In the genomic region with DNA sequence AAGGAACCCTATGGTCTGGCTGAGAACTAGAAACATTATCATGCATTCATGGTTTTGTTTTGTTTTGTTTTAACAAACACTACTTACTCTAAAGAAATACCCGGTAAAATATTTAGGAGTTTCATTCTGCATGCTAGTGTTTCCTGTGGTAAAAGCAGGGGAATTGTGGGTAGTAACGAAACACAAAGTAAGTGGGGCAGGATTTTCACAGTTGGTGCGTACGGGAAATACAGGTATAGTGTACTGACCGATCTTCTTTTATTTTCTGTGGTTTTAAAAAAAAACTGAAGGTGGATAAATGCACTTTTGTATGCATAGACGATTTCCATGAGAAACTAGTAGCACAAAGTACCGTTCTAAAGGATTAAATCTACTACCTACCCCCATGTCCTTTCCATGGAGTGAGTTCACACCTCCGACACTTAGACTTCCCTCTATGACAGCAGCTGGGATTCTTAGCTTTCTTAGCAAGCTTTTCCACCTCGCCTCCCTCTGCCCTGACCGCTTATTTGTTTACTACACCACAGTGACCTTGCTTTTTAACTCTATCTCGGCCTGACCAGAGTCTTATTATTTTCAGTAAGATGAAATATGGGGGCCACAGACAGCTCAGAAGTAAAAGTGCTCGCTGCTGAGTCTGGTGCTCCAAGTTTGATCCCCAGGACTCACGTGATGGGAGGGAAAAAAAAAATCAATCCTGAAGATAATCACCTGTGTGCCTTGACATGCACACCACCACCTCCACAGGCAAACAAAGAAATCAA, we compare ENCODE assay signal across 20 mouse cellular contexts. TPM values are rescaled to one million over a fixed set of nuclear protein-coding genes. Genes with fewer than 3 reads are reported as not detected.
A peak's percentile ranks its signal among the peaks of the same experiment; 100 is the strongest.
DNase-seq lines count a peak whose midpoint lies in the region.
"Had no signal": no experiment of that assay in that cellular context is flagged by ENCODE, and none has a peak within 500 bp of the region (broad histone marks: within the 10 kb centered on the region; RNA-seq: fewer than 3 reads in every experiment).

No protein-coding gene starts in this region.

- H3K36me3 ChIP-seq in heart, embryonic 10.5 days, result no peaks in the 10 kb centered on the region
- H3K36me3 ChIP-seq in macrophage (ENCODE audit: inconsistent target), result no peaks in the 10 kb centered on the region
- H3K36me3 ChIP-seq: forebrain, embryonic 15.5 days; limb, embryonic 15.5 days; midbrain, embryonic 13.5 days had no signal

- 72% methylated on average over 13 of the region's 13 CpGs for WGBS in heart, embryonic 10.5 days
- 63% methylated on average over 13 of the region's 13 CpGs for WGBS in macrophage (ENCODE audit: missing documents)

- no peak for DNase-seq in heart, embryonic 10.5 days (ENCODE audit: low spot score)
- no peak for DNase-seq in heart, adult 8-10 months (ENCODE audit: low spot score)
- DNase-seq in A20 (ENCODE audit: low read depth, low spot score), result peak; percentile 63
- DNase-seq in induced T-regulatory cell, adult 2 months (ENCODE audit: low read depth), result peak; percentile 78
- no peak for DNase-seq in ovary, adult 18-20 months (ENCODE audit: low spot score)
- DNase-seq in kidney, postnatal 10 days, result no peak
- no peak for DNase-seq in cerebellum, adult 18-20 months
- DNase-seq: adrenal gland, postnatal 10 days; cerebellum, adult 9-10 months; heart, adult 2 months; heart, postnatal 4 days; layer of hippocampus, adult 9-11 months had no signal

- no peak overlapping the region for H3K4me3 ChIP-seq in heart, embryonic 10.5 days
- no peak overlapping the region for H3K4me3 ChIP-seq in macrophage (ENCODE audit: inconsistent target)
- H3K4me3 ChIP-seq: forebrain, embryonic 15.5 days; heart, adult 2 months; limb, embryonic 15.5 days; midbrain, embryonic 13.5 days; myocyte had no signal

- peaks cover 100% of the 10 kb centered on the region for H3K79me2 ChIP-seq in macrophage (ENCODE audit: inconsistent target)

- H3K9me3 ChIP-seq in heart, embryonic 10.5 days, result no peaks in the 10 kb centered on the region
- H3K9me3 ChIP-seq: forebrain, embryonic 15.5 days; G1E; limb, embryonic 15.5 days; midbrain, embryonic 13.5 days had no signal

- 0 out of 2 replicates have a peak overlapping the region, but pooled peaks have one; percentile 22 for H3K27ac ChIP-seq in heart, embryonic 10.5 days
- peak overlapping the region; percentile 79 for H3K27ac ChIP-seq in macrophage
- H3K27ac ChIP-seq: forebrain, embryonic 15.5 days; heart, adult 2 months; kidney, postnatal 0 days; limb, embryonic 15.5 days; midbrain, embryonic 13.5 days had no signal

- no peaks in the 10 kb centered on the region for H3K27me3 ChIP-seq in heart, embryonic 10.5 days (ENCODE audit: insufficient read depth, poor library complexity, severe bottlenecking)
- H3K27me3 ChIP-seq: forebrain, embryonic 15.5 days; limb, embryonic 15.5 days; midbrain, embryonic 13.5 days had no signal

- H3K4me1 ChIP-seq in heart, embryonic 10.5 days, result peaks cover 34% of the 10 kb centered on the region

RNA-seq across cellular contexts. Expression of a gene that starts 5.7 kb away (rescaled TPM):
- polyA plus RNA-seq in heart, embryonic 10.5 days (2016; fragmentation: Nextera tagmentation; extraction: Ambion mirVana), result 10.9 and 16.0 TPM in 2 replicates
- 10 to 100 TPM; 70.6 to 81.4 (median 76.4) TPM for total RNA-seq in heart, adult 8-10 months (2022)
- total RNA-seq in macrophage (2018; cell fraction: chromatin; rRNA removed), result 100 to 1,000 TPM in 7 of 26 experiments, 10 to 100 TPM in 19; 32.2 to 113 (median 88.3) TPM
- total RNA-seq in macrophage (2018; cell fraction: cytosol; rRNA removed), result 10 to 100 TPM; 39.2 to 72.1 (median 54.7) TPM
- total RNA-seq in macrophage (2018; cell fraction: nucleus; rRNA removed), result 100 to 1,000 TPM in 6 of 26 experiments, 10 to 100 TPM in 20; 48.1 to 130 (median 83.2) TPM
- polyA plus RNA-seq in macrophage (2018), result 41.4 to 56.5 TPM (median 54.4 TPM) in 3 replicates

RNA-seq across cellular contexts. Expression of a gene that starts 23.0 kb away (rescaled TPM):
- polyA plus RNA-seq in heart, embryonic 10.5 days (2016; fragmentation: Nextera tagmentation; extraction: Ambion mirVana), result 0.67 TPM in 1 of 2 replicates, not detected in the other
- under 1 TPM in 3 of 4 experiments, not detected in 1; 0.44 to 0.68 (median 0.57) TPM for total RNA-seq in heart, adult 8-10 months (2022)
- total RNA-seq in macrophage (2018; cell fraction: chromatin; rRNA removed), result 1 to 10 TPM in 9 of 26 experiments, not detected in 17; 1.3 to 2.3 (median 1.5) TPM
- 1 to 10 TPM in 2 of 26 experiments, under 1 TPM in 24; 0.21 to 1.2 (median 0.51) TPM for total RNA-seq in macrophage (2018; cell fraction: cytosol; rRNA removed)
- 1 to 10 TPM in 7 of 26 experiments, under 1 TPM in 7, not detected in 12; 0.59 to 2.0 (median 1.1) TPM for total RNA-seq in macrophage (2018; cell fraction: nucleus; rRNA removed)
- polyA plus RNA-seq in macrophage (2018), result 0.43 to 0.62 TPM (median 0.55 TPM) in 3 replicates

RNA-seq across cellular contexts. Expression of a gene that starts 23.5 kb away (rescaled TPM):
- 28.9 and 37.9 TPM in 2 replicates for polyA plus RNA-seq in heart, embryonic 10.5 days (2016; fragmentation: Nextera tagmentation; extraction: Ambion mirVana)
- 1 to 10 TPM; 7.6 to 8.9 (median 8.3) TPM for total RNA-seq in heart, adult 8-10 months (2022)
- total RNA-seq in macrophage (2018; cell fraction: chromatin; rRNA removed), result 10 to 100 TPM in 17 of 26 experiments, 1 to 10 TPM in 9; 3.0 to 37.0 (median 17.2) TPM
- total RNA-seq in macrophage (2018; cell fraction: cytosol; rRNA removed), result 10 to 100 TPM in 17 of 26 experiments, 1 to 10 TPM in 9; 6.9 to 18.6 (median 12.3) TPM
- total RNA-seq in macrophage (2018; cell fraction: nucleus; rRNA removed), result 10 to 100 TPM in 12 of 26 experiments, 1 to 10 TPM in 14; 3.2 to 29.1 (median 9.8) TPM
- 9.6 to 14.7 TPM (median 12.1 TPM) in 3 replicates for polyA plus RNA-seq in macrophage (2018)

RNA-seq across cellular contexts. Expression of a gene that starts 50.9 kb away (rescaled TPM):
- polyA plus RNA-seq in heart, embryonic 10.5 days (2016; fragmentation: Nextera tagmentation; extraction: Ambion mirVana), result not detected in 2 replicates
- total RNA-seq in heart, adult 8-10 months (2022), result not detected
- 1 to 10 TPM in 2 of 26 experiments, under 1 TPM in 1, not detected in 23; 0.49 to 6.0 (median 1.0) TPM for total RNA-seq in macrophage (2018; cell fraction: chromatin; rRNA removed)
- total RNA-seq in macrophage (2018; cell fraction: cytosol; rRNA removed), result under 1 TPM in 19 of 26 experiments, not detected in 7; 0.11 to 0.67 (median 0.24) TPM
- total RNA-seq in macrophage (2018; cell fraction: nucleus; rRNA removed), result 1 to 10 TPM in 5 of 26 experiments, under 1 TPM in 7, not detected in 14; 0.43 to 5.2 (median 0.76) TPM
- polyA plus RNA-seq in macrophage (2018), result 0.47 to 0.68 TPM in 2 of 3 replicates, not detected in the other
- total RNA-seq: G1E; gastrocnemius, adult 18-20 months; heart, adult 2 months; heart, postnatal 4 days had no signal
- polyA plus RNA-seq: G1E; heart, adult 2 months had no signal

Comparison
In these comparisons a context has a peak if more than half of its experiments do, and no peak if none do; other contexts are left out.
1. DNase-seq: peak in A20 (single experiment) and induced T-regulatory cell, adult 2 months (single experiment); none in heart, embryonic 10.5 days (single experiment), heart, adult 8-10 months (single experiment), ovary, adult 18-20 months (single experiment), kidney, postnatal 10 days (single experiment) and cerebellum, adult 18-20 months (0 of 2).